Mouse (Mus musculus): ENCODE measurements at regions not wholly inside any gene's neighbourhood (a gene's known extent, or its start where the extent isn't known, plus 50 kb on each side); places are given as distances from the start of the nearest gene placed in this dataset.

DNA sequence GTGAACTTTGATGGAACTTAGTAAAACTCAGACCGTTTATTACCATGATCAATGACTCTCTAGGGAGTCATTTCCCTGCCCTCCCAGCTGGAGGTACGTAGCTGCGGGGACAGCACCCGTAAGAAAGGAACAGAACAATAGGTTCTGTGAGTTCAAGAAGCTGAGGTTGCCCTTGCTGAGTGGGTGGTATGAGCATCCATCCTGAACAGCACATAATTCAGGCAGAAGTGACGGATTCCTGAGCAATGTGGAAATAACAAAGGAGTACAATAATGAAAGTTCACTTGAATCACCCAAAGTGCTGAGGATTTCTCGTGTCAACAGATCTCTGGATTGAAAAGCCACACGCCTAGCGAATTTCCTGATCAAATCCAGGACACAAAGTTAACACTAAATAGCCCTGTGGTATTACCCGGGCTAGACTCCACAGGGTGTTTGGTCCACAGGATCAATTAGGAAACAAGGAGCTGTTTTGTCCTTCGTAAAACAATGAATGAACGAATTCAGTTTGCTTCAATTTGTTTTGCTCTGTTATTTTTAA lies 50.4 kb upstream of the Scrg1 start:
- H3K4me2 ChIP-seq (ENCODE audit: insufficient read depth, low read depth, poor library complexity, severe bottlenecking), result peak overlapping the region; percentile 8; the same call in 1 of the 2 replicates
- H3K79me2 ChIP-seq (replicated peaks; ENCODE audit: control insufficient read depth, extremely low read depth, insufficient read depth, poor library complexity, severe bottlenecking), result no peaks in the 10 kb centered on the region
- dilution Hi-C loops (cut with MboI; ENCODE audit: extremely low pct_ligation_motif_present, extremely low pct_unique_long_range_greater_than_20kb, low sequenced_read_pairs) (no loop called here), in situ Hi-C loops (cut with MboI; ENCODE audit: low pct_ligation_motif_present, low pct_unique_long_range_greater_than_20kb, low sequenced_read_pairs) (no loop called here)
- H3K36me3 ChIP-seq (replicated peaks in 1 of 2; ENCODE audit: control insufficient read depth in 1 of 2, insufficient read depth in 1 of 2, low read length in 1 of 2), result no peaks in the 10 kb centered on the region
- no peaks in the 10 kb centered on the region for H3K27me3 ChIP-seq (replicated peaks)
- no peak overlapping the region for H3K27ac ChIP-seq (ENCODE audit: insufficient read depth, low read depth)
- no peak overlapping the region for H3K9ac ChIP-seq (ENCODE audit: insufficient read depth, low read depth)
- TF ChIP-seq MAFK (IDR thresholded peaks at IDR 0.05; ENCODE audit: insufficient replicate concordance, low read length), result no peak
- TF ChIP-seq TBP (conservative IDR thresholded peaks at IDR 0.05; ENCODE audit: low read depth, low read length), result no peak
- TF ChIP-seq E2F4 (IDR thresholded peaks at IDR 0.05; ENCODE audit: insufficient replicate concordance, low read depth, low read length), result no peak
- TF ChIP-seq RCOR1 (conservative IDR thresholded peaks at IDR 0.05; ENCODE audit: low read depth, low read length), result no peak
- TF ChIP-seq BHLHE40 (IDR thresholded peaks at IDR 0.05; ENCODE audit: low read depth, low read length), result no peak
- TF ChIP-seq EP300 (IDR thresholded peaks at IDR 0.05; ENCODE audit: low read length), result no peak
- TF ChIP-seq KAT2A (IDR thresholded peaks at IDR 0.05; ENCODE audit: insufficient replicate concordance, low read length), result no peak
- TF ChIP-seq UBTF (IDR thresholded peaks at IDR 0.05; ENCODE audit: low read depth, low read length), result no peak
- no peak for TF ChIP-seq USF2 (conservative IDR thresholded peaks at IDR 0.05; ENCODE audit: low read depth, low read length)
- no peak for TF ChIP-seq JUND (conservative IDR thresholded peaks at IDR 0.05; ENCODE audit: low read depth, low read length)
- TF ChIP-seq ETS1 (conservative IDR thresholded peaks at IDR 0.05; ENCODE audit: low read depth, low read length), result no peak
- DNase-seq (ENCODE audit: extremely low read depth), result no peak
- H3K4me3 ChIP-seq (replicated peaks in 1 of 3; ENCODE audit: low read depth in 2 of 3, low read length in 2 of 3, poor library complexity in 1 of 3), result no peak overlapping the region
- H3K9me3 ChIP-seq (replicated peaks; ENCODE audit: low read length), result no peaks in the 10 kb centered on the region
- H3K4me1 ChIP-seq (ENCODE audit: control insufficient read depth in 1 of 2, insufficient read depth in 2 of 2), result peaks cover 5 to 14% of the 10 kb centered on the region in 2 experiments

All from CH12.LX (cell line).